Mouse (Mus musculus): ENCODE data around the gene Utp14b. TPM values are rescaled to one million over a fixed set of nuclear protein-coding genes. Genes with fewer than 3 reads are reported as not detected.

The Utp14b gene
- 1 to 10 TPM; 1.3 to 2.3 TPM for polyA plus RNA-seq (2017; shearing (Covaris generic))

GRCm38 (mm10) chr1:78657671-78658440 lies at the start of gene Utp14b, which contains the start of gene Acsl3:
Gene Utp14b, plus strand, starts transcription at chr1:78658038.
Gene Acsl3, plus strand, starts transcription at chr1:78657825.

Other genes starting within 250 kb of the Utp14b start
- gene Farsb, start 169.1 kb upstream of the Utp14b start, polyA plus RNA-seq (2017; shearing (Covaris generic)): 10 to 100 TPM; 88.5 to 90.8 TPM
- gene Mogat1, start 147.0 kb upstream of the Utp14b start, polyA plus RNA-seq (2017; shearing (Covaris generic)): not detected
- gene BC035947, start 145.9 kb upstream of the Utp14b start, polyA plus RNA-seq (2017; shearing (Covaris generic)): under 1 TPM; 0.05 to 0.27 TPM
- 10 to 100 TPM in 1 of 2 experiments, 1 to 10 TPM in 1; 7.9 to 12.2 TPM for gene Acsl3, start 213 bp upstream of the Utp14b start, polyA plus RNA-seq (2017; shearing (Covaris generic))
- gene Kcne4, start 158.7 kb downstream of the Utp14b start, polyA plus RNA-seq (2017; shearing (Covaris generic)): under 1 TPM in 1 of 2 experiments, not detected in 1; 0.13 TPM

Measured in inflammation-experienced regulatory T-cells (primary cell).